Mouse (Mus musculus): ENCODE results near the gene Srd5a3. TPM values are rescaled to one million over a fixed set of nuclear protein-coding genes. Genes with fewer than 3 reads are reported as not detected.

The Srd5a3 gene
- polyA plus RNA-seq, 1 experiment: 149 TPM

DNA sequence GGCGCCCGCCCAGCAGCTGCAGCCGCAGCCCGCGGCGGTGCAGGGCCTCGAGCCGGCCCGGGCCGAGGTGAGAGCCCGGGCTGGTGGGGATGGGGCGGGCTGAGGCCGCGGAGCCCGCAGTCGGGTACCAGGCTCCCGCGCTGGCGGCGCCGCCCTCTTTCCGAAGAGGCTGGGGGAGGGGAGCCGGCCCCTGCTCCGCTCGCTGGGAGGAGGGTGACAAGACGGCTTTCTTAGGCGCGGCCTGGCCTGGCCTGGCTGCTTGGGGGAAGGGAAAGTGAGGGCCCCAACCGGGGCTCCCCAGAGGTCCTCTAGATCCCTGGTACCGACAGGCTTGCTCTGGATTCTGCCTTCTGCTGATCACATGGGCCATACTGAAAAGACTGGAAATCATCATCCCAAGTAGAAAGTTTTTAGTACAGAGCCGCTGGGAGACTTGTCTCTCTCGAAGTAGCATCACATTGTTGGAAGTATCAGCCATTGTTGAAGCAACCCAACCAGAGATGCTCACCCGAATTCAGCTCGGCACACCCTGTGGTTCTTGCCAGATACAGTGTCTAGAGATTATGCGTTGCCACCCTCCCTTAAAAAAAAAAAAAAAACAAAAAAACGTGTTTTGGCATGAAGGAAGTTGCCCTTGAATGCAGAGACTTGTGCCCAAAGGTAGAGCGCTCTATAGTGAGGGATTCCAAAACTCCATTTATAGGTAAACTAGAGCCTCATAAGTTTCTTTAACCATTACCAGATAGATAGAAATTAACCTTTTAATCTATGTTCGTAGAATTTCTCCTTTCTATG is 44.4 kb downstream of the Srd5a3 start:
- TF ChIP-seq CTCF (IDR thresholded peaks at IDR 0.05; ENCODE audit: extremely low read depth, insufficient read depth, insufficient read length, insufficient replicate concordance) (no peak), POLR2A (IDR thresholded peaks at IDR 0.05; ENCODE audit: low read depth, low read length) (no peak)
- 5% methylated on average over 38 of the region's 38 CpGs for WGBS
- H3K4me1 ChIP-seq (ENCODE audit: control insufficient read depth, insufficient read depth, insufficient read length): peaks cover 3% of the 10 kb centered on the region; the same call in 1 of the 2 replicates
- H3K36me3 ChIP-seq (ENCODE audit: control insufficient read depth, insufficient read depth, low read length): no peaks in the 10 kb centered on the region
- peak overlapping the region; percentile 79 for H3K27ac ChIP-seq (ENCODE audit: insufficient read depth, low read length)
- DNase-seq (ENCODE audit: low read depth in 1 of 2, low spot score in 2 of 2): peak; percentile 5 to 57
- H3K27me3 ChIP-seq (ENCODE audit: control insufficient read depth, insufficient read depth, low read length): peaks cover under 1% of the 10 kb centered on the region; the same call in 1 of the 2 replicates
- peak overlapping the region; percentile 86 for H3K4me3 ChIP-seq (ENCODE audit: extremely low read depth, insufficient read depth, insufficient read length)

GRCm38 (mm10) chr5:76187885-76188284 is 47.8 kb downstream of the Srd5a3 start:
- H3K27ac ChIP-seq (ENCODE audit: insufficient read depth, low read length): no peak overlapping the region
- no peak for DNase-seq (ENCODE audit: low read depth in 1 of 2, low spot score in 2 of 2)
- H3K4me1 ChIP-seq (ENCODE audit: control insufficient read depth, insufficient read depth, insufficient read length): peaks cover 3% of the 10 kb centered on the region; the same call in 1 of the 2 replicates
- H3K27me3 ChIP-seq (ENCODE audit: control insufficient read depth, insufficient read depth, low read length): no peaks in the 10 kb centered on the region
- no peak for TF ChIP-seq CTCF (IDR thresholded peaks at IDR 0.05; ENCODE audit: extremely low read depth, insufficient read depth, insufficient read length, insufficient replicate concordance)
- TF ChIP-seq POLR2A (IDR thresholded peaks at IDR 0.05; ENCODE audit: low read depth, low read length): no peak
- 81% methylated on average over 5 of the region's 5 CpGs for WGBS
- no peak overlapping the region for H3K4me3 ChIP-seq (ENCODE audit: extremely low read depth, insufficient read depth, insufficient read length)
- H3K36me3 ChIP-seq (ENCODE audit: control insufficient read depth, insufficient read depth, low read length): 0 out of 2 replicates have a peak, but pooled peaks cover 1% of the 10 kb centered on the region

GRCm38 (mm10) chr5:76190609-76191008 is 50.5 kb downstream of the Srd5a3 start:
- TF ChIP-seq POLR2A (IDR thresholded peaks at IDR 0.05; ENCODE audit: low read depth, low read length) (no peak), CTCF (IDR thresholded peaks at IDR 0.05; ENCODE audit: extremely low read depth, insufficient read depth, insufficient read length, insufficient replicate concordance) (no peak)
- no peak overlapping the region for H3K4me3 ChIP-seq (ENCODE audit: extremely low read depth, insufficient read depth, insufficient read length)
- no peaks in the 10 kb centered on the region; the same call in 1 of the 2 replicates for H3K4me1 ChIP-seq (ENCODE audit: control insufficient read depth, insufficient read depth, insufficient read length)
- no peak for DNase-seq (ENCODE audit: low read depth in 1 of 2, low spot score in 2 of 2)
- H3K27me3 ChIP-seq (ENCODE audit: control insufficient read depth, insufficient read depth, low read length): no peaks in the 10 kb centered on the region
- no peak overlapping the region for H3K27ac ChIP-seq (ENCODE audit: insufficient read depth, low read length)
- 0 out of 2 replicates have a peak, but pooled peaks cover 1% of the 10 kb centered on the region for H3K36me3 ChIP-seq (ENCODE audit: control insufficient read depth, insufficient read depth, low read length)
- 79% methylated on average over 4 of the region's 4 CpGs for WGBS

DNA sequence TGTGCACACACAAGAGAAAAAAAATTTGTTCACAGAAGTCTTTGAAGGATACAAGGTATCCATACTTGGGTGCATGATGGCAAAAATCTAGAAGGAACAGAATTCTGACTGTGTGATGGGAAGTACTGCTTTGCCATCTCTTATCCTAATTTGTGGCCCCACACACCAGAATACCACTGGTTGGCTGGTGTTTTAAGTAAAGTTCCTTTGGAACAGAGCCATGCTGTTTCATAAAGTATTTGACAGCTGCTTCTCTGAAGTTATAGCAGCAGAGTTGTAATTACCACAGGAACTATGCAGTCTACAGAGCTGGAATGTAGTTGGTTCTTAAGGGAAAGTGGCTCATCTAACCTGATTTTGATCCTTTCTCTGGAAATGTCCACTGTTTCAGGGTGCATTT is 53.0 kb downstream of the Srd5a3 start:
- Histone ChIP-seq H3K4me3 (ENCODE audit: extremely low read depth, insufficient read depth, insufficient read length) (no peak overlapping the region), H3K27me3 (ENCODE audit: control insufficient read depth, insufficient read depth, low read length) (no peaks in the 10 kb centered on the region), H3K4me1 (ENCODE audit: control insufficient read depth, insufficient read depth, insufficient read length) (no peaks in the 10 kb centered on the region; the same call in 1 of the 2 replicates), H3K27ac (ENCODE audit: insufficient read depth, low read length) (no peak overlapping the region), H3K36me3 (ENCODE audit: control insufficient read depth, insufficient read depth, low read length) (0 out of 2 replicates have a peak, but pooled peaks cover 1% of the 10 kb centered on the region)
- TF ChIP-seq CTCF (IDR thresholded peaks at IDR 0.05; ENCODE audit: extremely low read depth, insufficient read depth, insufficient read length, insufficient replicate concordance) (no peak), POLR2A (IDR thresholded peaks at IDR 0.05; ENCODE audit: low read depth, low read length) (no peak)
- no peak for DNase-seq (ENCODE audit: low read depth in 1 of 2, low spot score in 2 of 2)

GRCm38 (mm10) chr5:76194377-76194945 is 54.4 kb downstream of the Srd5a3 start:
- H3K4me1 ChIP-seq (ENCODE audit: control insufficient read depth, insufficient read depth, insufficient read length): no peaks in the 10 kb centered on the region; the same call in 1 of the 2 replicates
- peaks cover 4% of the 10 kb centered on the region for H3K36me3 ChIP-seq (ENCODE audit: control insufficient read depth, insufficient read depth, low read length)
- TF ChIP-seq POLR2A (IDR thresholded peaks at IDR 0.05; ENCODE audit: low read depth, low read length) (no peak), CTCF (IDR thresholded peaks at IDR 0.05; ENCODE audit: extremely low read depth, insufficient read depth, insufficient read length, insufficient replicate concordance) (no peak)
- WGBS: 75% methylated on average over 6 of the region's 6 CpGs
- H3K27me3 ChIP-seq (ENCODE audit: control insufficient read depth, insufficient read depth, low read length): no peaks in the 10 kb centered on the region
- DNase-seq (ENCODE audit: low read depth in 1 of 2, low spot score in 2 of 2): no peak
- H3K27ac ChIP-seq (ENCODE audit: insufficient read depth, low read length): no peak overlapping the region
- no peak overlapping the region for H3K4me3 ChIP-seq (ENCODE audit: extremely low read depth, insufficient read depth, insufficient read length)

GRCm38 (mm10) chr5:76199346-76199745 is 59.3 kb downstream of the Srd5a3 start:
- no peaks in the 10 kb centered on the region for H3K27me3 ChIP-seq (ENCODE audit: control insufficient read depth, insufficient read depth, low read length)
- 96% methylated on average over 13 of the region's 13 CpGs for WGBS
- TF ChIP-seq POLR2A (IDR thresholded peaks at IDR 0.05; ENCODE audit: low read depth, low read length): no peak
- no peak for TF ChIP-seq CTCF (IDR thresholded peaks at IDR 0.05; ENCODE audit: extremely low read depth, insufficient read depth, insufficient read length, insufficient replicate concordance)
- DNase-seq (ENCODE audit: low read depth in 1 of 2, low spot score in 2 of 2): no peak
- H3K36me3 ChIP-seq (ENCODE audit: control insufficient read depth, insufficient read depth, low read length): peaks cover 12% of the 10 kb centered on the region
- H3K4me1 ChIP-seq (ENCODE audit: control insufficient read depth, insufficient read depth, insufficient read length): no peaks in the 10 kb centered on the region
- H3K27ac ChIP-seq (ENCODE audit: insufficient read depth, low read length): no peak overlapping the region
- H3K4me3 ChIP-seq (ENCODE audit: extremely low read depth, insufficient read depth, insufficient read length): no peak overlapping the region
